Mouse (Mus musculus) layer of hippocampus, postnatal 14 days (tissue): Measurements from ENCODE around the gene Gas7. TPM values are rescaled to one million over a fixed set of nuclear protein-coding genes. Genes with fewer than 3 reads are reported as not detected.

Source experiments
- DNase-seq, 2 experiments: peaks; one replicate each; pipeline ENCODE4 v3.0.0; 2021 to 2022; ENCODE audit warnings: low spot score in 2 of 2, mixed read lengths in 1 of 2
- total RNA-seq, 2 experiments: library from RNA; stranded (reverse); gene quantifications; 2 replicates each; pipeline ENCODE4 v1.2.3; 2021

The Gas7 gene
- total RNA-seq, 2 experiments from 2014 or later, result 391 to 397 TPM

- DNase-seq, result no peak
Measured at GRCm38 (mm10) chr11:67652893-67653255, 197.6 kb downstream of the Gas7 start.

GRCm38 (mm10) chr11:67653521-67654090, 198.4 kb downstream of the Gas7 start:
- no peak for DNase-seq

- DNase-seq, result no peak
Measured at GRCm38 (mm10) chr11:67654514-67654913, 199.3 kb downstream of the Gas7 start.

GRCm38 (mm10) chr11:67655236-67655959, 200.2 kb downstream of the Gas7 start:
- DNase-seq, result peak; percentile 65 to 87

- DNase-seq, result no peak
Measured at GRCm38 (mm10) chr11:67656366-67656765, 201.1 kb downstream of the Gas7 start.

- DNase-seq, result no peak
Measured at GRCm38 (mm10) chr11:67656811-67657210, 201.6 kb downstream of the Gas7 start.

- DNase-seq, result peak in 1 of 2 experiments; percentile 52
Measured at GRCm38 (mm10) chr11:67657685-67658382, 202.6 kb downstream of the Gas7 start.

GRCm38 (mm10) chr11:67661465-67661864, 206.2 kb downstream of the Gas7 start:
- no peak for DNase-seq

GRCm38 (mm10) chr11:67663437-67663836, 208.2 kb downstream of the Gas7 start:
- no peak for DNase-seq

- DNase-seq, result peak in 1 of 2 experiments; percentile 52
Measured at GRCm38 (mm10) chr11:67664261-67664660, 209.0 kb downstream of the Gas7 start.

- DNase-seq, result no peak
Measured at GRCm38 (mm10) chr11:67664918-67665317, 209.7 kb downstream of the Gas7 start.

GRCm38 (mm10) chr11:67666129-67666528, 210.9 kb downstream of the Gas7 start:
- no peak for DNase-seq

- peak; percentile 76 to 78 for DNase-seq
Measured at GRCm38 (mm10) chr11:67667531-67668332, 212.5 kb downstream of the Gas7 start.

GRCm38 (mm10) chr11:67668460-67669007, 213.3 kb downstream of the Gas7 start:
- no peak for DNase-seq

- no peak for DNase-seq
Measured at GRCm38 (mm10) chr11:67670031-67670430, 214.8 kb downstream of the Gas7 start.

- no peak for DNase-seq
Measured at GRCm38 (mm10) chr11:67672140-67672539, 216.9 kb downstream of the Gas7 start.

- peak; percentile 55 to 88 for DNase-seq
Measured at GRCm38 (mm10) chr11:67675562-67676540, 220.6 kb downstream of the Gas7 start.

GRCm38 (mm10) chr11:67679300-67679699, 224.1 kb downstream of the Gas7 start:
- DNase-seq, result no peak

GRCm38 (mm10) chr11:67679930-67680329, 224.7 kb downstream of the Gas7 start:
- no peak for DNase-seq

GRCm38 (mm10) chr11:67681871-67682270, 226.6 kb downstream of the Gas7 start:
- no peak for DNase-seq
